Mouse (Mus musculus) c-Kit-positive CD71-negative TER-119-negative erythroid progenitor cells, embryonic 14.5 days (primary cell): ENCODE measurements around the gene Tbc1d22a.
"Not testable (repeated sequence)": the region's sequence is repeated elsewhere in the genome, so short reads cannot be mapped to it uniquely, and the experiment has no call there.

ENCODE experiments used
- DNase-seq: peaks from one replicate; pipeline ENCODE4 v3.0.0-alpha.2; 2013; ENCODE audit warnings: low read depth

Gene Tbc1d22a

DNA sequence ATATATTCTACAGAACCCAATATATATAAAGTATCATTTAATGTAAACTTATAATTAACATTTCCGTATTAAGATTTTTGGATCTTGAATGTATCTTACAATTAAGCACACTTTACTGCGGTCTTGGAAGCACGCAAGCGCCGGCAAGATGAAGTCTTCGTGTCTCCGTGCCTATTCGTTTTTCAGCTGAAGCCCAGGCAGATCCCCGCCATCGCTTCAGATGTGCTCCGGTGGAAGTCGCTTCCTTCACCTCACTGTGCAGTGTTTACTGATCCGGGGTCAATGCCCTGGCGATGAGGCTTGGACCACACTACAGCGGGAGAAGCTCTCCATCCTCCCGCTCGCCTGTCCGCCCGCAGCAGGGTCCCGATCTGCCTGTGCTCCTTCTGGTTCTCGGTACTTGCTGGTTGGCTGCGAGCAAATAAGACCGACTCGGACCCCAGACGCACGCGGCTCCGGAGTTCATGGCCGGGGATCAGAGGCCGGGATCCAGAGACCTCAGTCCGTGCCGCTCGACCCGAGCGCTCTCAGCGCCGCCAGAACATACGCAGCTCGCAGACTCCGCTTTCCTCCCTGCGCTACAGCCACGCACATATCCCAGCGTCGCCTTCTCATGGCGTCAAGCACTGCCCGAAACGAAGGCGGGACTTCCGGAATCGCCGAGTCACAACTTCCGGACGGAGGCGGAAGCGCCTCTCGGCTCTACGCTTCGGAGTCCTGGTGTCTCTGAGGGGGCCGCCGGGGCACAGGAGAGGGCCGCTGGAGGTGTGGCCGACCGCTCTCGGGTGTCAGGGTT lies at the start of gene Tbc1d22a:
Tbc1d22a (plus strand) TSS at position 707 of the 796 bp plus-strand sequence.
- peak; percentile 93 for DNase-seq

- DNase-seq: no peak
These were observed 49.4 kb upstream of the Tbc1d22a start for GRCm38 (mm10) chr15:86164718-86165345.

DNA sequence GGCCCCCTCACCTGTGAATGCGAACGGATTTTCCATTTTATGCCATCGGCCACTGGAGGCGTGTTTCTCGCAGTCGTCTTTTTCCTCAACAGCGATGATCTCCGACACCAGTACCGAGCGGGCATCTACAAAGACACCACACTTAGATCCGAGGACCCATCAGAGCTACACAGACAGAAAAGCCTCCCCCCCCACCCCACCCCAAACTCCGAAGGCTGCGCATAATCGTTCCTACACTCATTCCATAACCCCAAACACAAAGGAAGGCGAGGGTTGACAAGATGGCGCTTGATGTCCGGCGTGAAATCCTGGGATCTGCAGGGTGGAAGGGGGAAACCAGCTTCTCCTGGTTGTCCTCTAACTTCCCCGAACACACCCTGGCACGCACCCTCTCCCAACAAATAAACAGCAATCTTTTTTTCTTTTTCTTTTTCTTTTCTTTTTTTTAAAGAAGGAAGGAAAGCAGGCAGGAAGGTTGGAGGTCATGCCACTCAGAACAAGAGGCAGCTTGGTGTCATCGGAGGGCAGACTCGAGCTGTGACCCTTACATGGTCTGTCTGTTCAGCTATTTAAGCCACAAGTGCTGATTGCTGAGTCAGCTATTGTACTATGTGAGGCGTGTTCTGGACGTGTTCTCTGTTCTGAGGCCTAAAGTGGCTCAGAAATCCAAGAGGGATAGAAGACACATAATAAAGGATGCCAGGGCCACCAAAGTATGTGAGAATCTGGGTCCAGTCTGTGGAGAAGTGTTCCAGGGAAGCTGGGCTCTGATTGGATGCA lies 48.3 kb upstream of the Tbc1d22a start:
- no peak for DNase-seq

DNA sequence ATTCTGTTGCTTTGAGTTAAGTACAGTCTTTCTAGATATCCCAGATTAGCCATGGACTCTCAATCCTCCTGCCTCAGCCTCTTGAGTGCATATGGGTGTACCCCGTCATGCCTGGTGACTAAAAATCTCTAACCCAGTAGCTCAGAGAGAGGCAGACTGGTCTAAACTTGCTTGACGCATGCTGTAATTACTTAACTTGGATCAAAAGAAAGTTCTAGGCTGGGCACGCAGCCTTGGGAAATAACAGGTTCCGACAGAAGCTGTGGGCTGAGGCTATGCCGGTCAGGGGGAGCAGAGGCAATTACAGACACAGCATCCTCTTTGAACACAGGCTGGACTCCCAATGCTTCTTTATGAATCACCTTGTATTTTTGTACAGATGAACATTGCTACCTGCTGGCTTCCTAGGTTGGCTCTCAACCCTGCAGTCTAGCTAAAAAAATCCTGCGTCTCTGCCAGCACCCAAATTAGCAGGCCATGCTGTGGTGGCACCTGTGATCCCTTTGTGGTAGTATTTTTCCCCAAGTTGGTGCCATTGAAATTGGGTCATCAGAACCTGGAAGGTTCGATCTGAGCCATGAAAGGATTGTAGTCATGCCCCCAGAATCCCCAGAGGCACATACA lies 47.1 kb upstream of the Tbc1d22a start:
- DNase-seq: no peak

DNA sequence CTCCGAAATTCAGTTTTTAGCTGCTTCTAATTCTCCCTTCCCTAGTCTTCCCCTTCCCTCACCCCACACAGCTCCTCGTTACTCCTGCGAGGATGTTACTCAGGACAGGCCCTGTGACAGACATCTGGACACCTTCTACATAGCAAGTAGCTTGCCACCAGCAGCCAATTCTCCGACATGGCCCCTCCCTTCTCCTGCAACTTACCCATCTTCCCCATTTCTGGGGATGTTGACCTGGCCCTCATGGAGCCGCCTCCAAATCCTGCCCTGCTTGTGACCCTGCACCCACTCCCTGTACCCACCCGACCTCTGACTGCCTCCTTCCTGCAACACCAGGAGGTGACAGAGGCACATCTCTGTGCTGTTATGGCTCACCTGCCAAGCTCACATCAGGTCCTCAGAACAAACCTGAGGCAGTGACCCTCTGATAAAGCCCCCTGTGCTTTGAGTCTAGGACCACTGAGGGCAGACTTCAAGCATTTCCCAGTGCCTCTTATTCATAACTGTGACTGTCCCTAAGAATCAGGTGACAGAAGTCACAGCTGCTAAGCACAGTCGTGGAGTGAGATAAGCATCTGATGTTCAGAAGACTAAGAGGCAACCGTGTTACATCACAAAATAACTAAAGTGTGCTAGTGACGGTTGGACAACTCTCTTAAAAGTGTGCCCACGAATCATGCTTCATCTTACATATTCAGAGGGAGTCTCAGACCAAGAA lies 46.3 kb upstream of the Tbc1d22a start:
- DNase-seq: no peak

DNA sequence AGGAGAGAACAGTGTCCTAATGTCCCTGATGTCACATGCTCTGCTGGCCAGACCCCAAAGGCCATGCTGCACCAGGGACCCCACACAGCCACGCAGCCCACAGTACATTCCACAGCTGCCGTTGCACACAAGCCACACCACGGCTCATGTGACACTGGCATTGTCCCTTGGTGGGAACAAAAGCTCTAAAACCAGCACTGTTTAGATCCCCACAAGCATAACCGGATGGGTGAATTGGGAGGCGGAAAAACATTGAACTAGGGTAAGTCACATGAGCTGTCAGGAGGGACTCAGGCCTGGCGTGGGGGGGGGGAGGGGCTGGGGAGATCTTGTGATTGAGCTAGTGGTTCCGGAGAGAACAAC lies 45.8 kb upstream of the Tbc1d22a start:
- no peak for DNase-seq

- no peak for DNase-seq
These were observed 45.1 kb upstream of the Tbc1d22a start for GRCm38 (mm10) chr15:86168941-86169816.

DNA sequence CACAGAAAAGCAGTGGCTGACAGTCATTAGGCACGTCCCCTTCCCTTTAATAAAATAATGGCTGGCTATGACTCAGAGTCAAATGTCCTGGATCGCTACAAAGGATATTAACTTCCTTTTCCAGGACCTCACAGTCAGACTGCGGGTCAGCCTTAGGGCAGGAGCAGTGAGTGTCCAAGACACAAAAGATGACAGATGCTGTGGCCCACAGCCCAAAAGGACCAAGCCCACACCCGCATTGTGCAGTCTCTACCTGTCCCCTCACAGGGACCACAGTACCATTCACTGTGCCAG lies 44.5 kb upstream of the Tbc1d22a start:
- no peak for DNase-seq

- no peak for DNase-seq
These were observed 42.9 kb upstream of the Tbc1d22a start for GRCm38 (mm10) chr15:86171316-86171715.

- DNase-seq: no peak
These were observed 42.1 kb upstream of the Tbc1d22a start for GRCm38 (mm10) chr15:86172124-86172523.

DNA sequence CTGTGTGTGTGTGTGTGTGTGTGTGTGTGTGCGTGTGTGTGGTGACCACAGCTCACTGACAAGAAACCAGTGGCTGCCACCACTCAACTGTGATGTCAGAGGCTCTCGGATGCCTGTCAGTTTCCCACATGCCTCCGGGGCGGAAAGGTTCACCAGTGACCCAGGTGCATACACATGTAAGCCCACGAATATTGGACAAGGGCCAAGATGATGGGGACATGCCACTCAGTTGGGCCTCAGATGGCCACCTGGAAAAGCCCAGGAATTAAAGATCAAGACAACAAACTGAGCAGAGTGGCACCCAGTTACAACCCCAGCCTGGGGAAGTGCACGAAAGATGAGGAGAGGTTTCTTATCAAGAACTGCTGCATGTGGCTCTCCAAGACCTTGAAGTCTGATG lies 41.7 kb upstream of the Tbc1d22a start:
- no peak for DNase-seq

- no peak for DNase-seq
These were observed 40.9 kb upstream of the Tbc1d22a start for GRCm38 (mm10) chr15:86173136-86173985.

GRCm38 (mm10) chr15:86175253-86176050 lies 38.8 kb upstream of the Tbc1d22a start:
- DNase-seq: no peak

DNA sequence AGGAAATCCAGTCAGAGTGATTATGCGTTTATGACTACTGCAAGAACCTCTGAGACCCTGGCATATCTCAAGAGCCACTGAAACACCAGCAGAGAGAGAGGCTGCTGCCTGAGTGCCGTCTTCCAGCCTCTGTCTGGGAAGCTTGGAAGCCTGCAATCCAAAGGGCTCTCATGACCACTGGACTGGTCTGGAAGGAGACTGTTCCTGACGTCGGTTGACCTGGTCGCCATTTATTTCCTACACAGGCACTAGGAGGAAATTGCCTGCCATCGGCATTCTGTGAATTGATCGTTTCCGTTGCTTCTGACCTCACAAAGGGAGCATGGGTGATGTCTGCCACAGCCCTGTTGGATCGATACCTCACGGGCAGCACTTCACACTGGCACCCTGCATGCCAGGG lies 38.1 kb upstream of the Tbc1d22a start:
- DNase-seq: no peak

GRCm38 (mm10) chr15:86176771-86177702 lies 37.2 kb upstream of the Tbc1d22a start:
- no peak for DNase-seq

DNA sequence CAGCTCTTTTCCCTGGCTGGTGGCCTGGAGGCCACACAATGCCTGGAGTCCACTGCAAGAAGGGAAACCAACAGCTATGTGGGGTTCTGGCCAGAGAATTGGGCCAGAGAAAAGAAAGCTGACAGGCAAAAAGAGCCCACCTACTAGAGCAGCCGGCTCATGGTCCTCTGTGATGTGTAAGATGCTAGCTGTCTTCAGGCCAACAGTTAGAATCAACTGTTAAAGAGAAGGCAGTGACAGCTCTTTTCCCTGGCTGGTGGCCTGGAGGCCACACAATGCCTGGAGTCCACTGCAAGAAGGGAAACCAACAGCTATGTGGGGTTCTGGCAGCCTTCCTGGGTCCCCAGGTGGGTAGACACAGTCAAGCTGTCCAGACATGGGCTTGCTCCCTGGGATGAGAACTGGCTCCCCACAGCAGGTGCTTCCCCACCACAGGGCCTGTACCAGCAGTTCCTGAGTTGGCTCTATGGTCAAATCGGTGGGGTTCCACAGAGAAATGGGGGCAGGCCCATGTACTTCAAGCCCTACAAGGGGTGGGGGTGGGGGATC lies 36.5 kb upstream of the Tbc1d22a start:
- not testable (repeated sequence) for DNase-seq

DNA sequence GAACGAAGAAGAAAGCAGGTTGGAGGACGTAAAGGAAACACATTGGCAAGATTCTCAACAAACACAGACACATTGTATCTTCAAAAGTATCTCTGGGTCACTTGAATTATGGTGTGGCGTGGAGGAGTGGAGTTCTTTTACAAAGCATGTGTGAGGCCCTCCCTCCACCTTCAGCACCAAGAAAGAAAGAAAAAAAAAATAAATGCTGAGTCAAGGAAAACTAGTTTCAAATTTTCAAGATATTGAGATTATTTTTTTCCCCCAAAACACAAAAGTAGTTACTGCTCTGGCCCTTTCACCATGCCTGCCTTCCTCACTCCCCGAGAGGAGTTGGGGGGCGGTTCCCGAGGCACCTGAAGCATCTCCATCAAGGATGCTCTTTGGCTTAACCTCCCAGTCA lies 35.7 kb upstream of the Tbc1d22a start:
- no peak for DNase-seq

DNA sequence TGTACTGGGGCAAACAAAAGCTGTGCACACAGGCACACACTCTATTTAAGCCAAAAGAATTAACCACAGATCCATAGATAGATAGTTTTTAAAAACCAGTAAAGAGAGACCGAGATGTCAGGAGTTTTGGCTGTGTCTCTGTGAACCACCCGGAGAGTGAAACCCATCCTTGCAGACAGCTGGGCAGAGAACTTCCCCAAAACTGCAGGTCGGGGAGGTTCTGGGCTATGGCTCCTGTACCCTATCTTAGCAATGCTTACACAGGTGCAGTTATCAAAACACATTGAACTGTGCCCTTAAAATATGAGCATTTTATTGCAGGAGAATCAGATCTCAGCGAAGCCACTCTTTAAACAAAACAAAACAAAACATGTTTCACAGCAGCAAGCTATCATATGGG lies 33.8 kb upstream of the Tbc1d22a start:
- no peak for DNase-seq
